Mouse (Mus musculus): ENCODE measurements around the gene Rprd1b. TPM values are rescaled to one million over a fixed set of nuclear protein-coding genes. Genes with fewer than 3 reads are reported as not detected.

Gene Rprd1b
- polyA plus RNA-seq, 1 experiment from 2014 or later, result 31.1 TPM

- DNase-seq (ENCODE audit: low spot score), result no peak
- no peaks in the 10 kb centered on the region for H3K4me1 ChIP-seq (ENCODE audit: control insufficient read depth, insufficient read depth, low read length)
- no peak overlapping the region for H3K27ac ChIP-seq (ENCODE audit: low read depth, low read length)
- H3K36me3 ChIP-seq (ENCODE audit: control insufficient read depth, insufficient read depth, low read length), result peaks cover 39% of the 10 kb centered on the region
- H3K4me3 ChIP-seq (ENCODE audit: low read depth, low read length), result no peak overlapping the region
- H3K4me2 ChIP-seq (ENCODE audit: low read length), result no peak overlapping the region
- no peak overlapping the region for H3K9ac ChIP-seq (ENCODE audit: low read length)
- ATAC-seq, result no peak
- H3K9me3 ChIP-seq (replicated peaks; ENCODE audit: control insufficient read depth, low read length), result no peaks in the 10 kb centered on the region
- WGBS, result 62% methylated on average over 7 of the region's 7 CpGs
- no peaks in the 10 kb centered on the region for H3K27me3 ChIP-seq (replicated peaks; ENCODE audit: control insufficient read depth, insufficient read depth, low read length)
Observed at GRCm38 (mm10) chr2:158078971-158079370, 50.7 kb downstream of the Rprd1b start.

- Histone ChIP-seq H3K9me3 (replicated peaks; ENCODE audit: control insufficient read depth, low read length) (no peaks in the 10 kb centered on the region), H3K27ac (ENCODE audit: low read depth, low read length) (no peak overlapping the region), H3K4me1 (ENCODE audit: control insufficient read depth, insufficient read depth, low read length) (no peaks in the 10 kb centered on the region), H3K9ac (ENCODE audit: low read length) (no peak overlapping the region), H3K36me3 (ENCODE audit: control insufficient read depth, insufficient read depth, low read length) (peaks cover 33% of the 10 kb centered on the region), H3K4me2 (ENCODE audit: low read length) (no peak overlapping the region), H3K27me3 (replicated peaks; ENCODE audit: control insufficient read depth, insufficient read depth, low read length) (no peaks in the 10 kb centered on the region), H3K4me3 (ENCODE audit: low read depth, low read length) (no peak overlapping the region)
- ATAC-seq (no peak), DNase-seq (ENCODE audit: low spot score) (no peak)
- 68% methylated on average over 9 of the region's 9 CpGs for WGBS
Observed at GRCm38 (mm10) chr2:158079843-158080395, 51.6 kb downstream of the Rprd1b start.

- no peak overlapping the region for H3K27ac ChIP-seq (ENCODE audit: low read depth, low read length)
- no peak overlapping the region for H3K9ac ChIP-seq (ENCODE audit: low read length)
- H3K27me3 ChIP-seq (replicated peaks; ENCODE audit: control insufficient read depth, insufficient read depth, low read length), result no peaks in the 10 kb centered on the region
- 96% methylated on average over 9 of the region's 9 CpGs for WGBS
- H3K4me3 ChIP-seq (ENCODE audit: low read depth, low read length), result no peak overlapping the region
- no peaks in the 10 kb centered on the region for H3K9me3 ChIP-seq (replicated peaks; ENCODE audit: control insufficient read depth, low read length)
- ATAC-seq (no peak), DNase-seq (ENCODE audit: low spot score) (no peak)
- H3K4me1 ChIP-seq (ENCODE audit: control insufficient read depth, insufficient read depth, low read length), result no peaks in the 10 kb centered on the region
- H3K4me2 ChIP-seq (ENCODE audit: low read length), result no peak overlapping the region
- H3K36me3 ChIP-seq (ENCODE audit: control insufficient read depth, insufficient read depth, low read length), result peaks cover 25% of the 10 kb centered on the region
Observed at GRCm38 (mm10) chr2:158080622-158081241, 52.4 kb downstream of the Rprd1b start.

GRCm38 (mm10) chr2:158084486-158084885 lies 56.2 kb downstream of the Rprd1b start:
- Histone ChIP-seq H3K4me3 (ENCODE audit: low read depth, low read length) (no peak overlapping the region), H3K9ac (ENCODE audit: low read length) (no peak overlapping the region), H3K27ac (ENCODE audit: low read depth, low read length) (no peak overlapping the region), H3K27me3 (replicated peaks; ENCODE audit: control insufficient read depth, insufficient read depth, low read length) (no peaks in the 10 kb centered on the region), H3K9me3 (replicated peaks; ENCODE audit: control insufficient read depth, low read length) (no peaks in the 10 kb centered on the region), H3K4me1 (ENCODE audit: control insufficient read depth, insufficient read depth, low read length) (no peaks in the 10 kb centered on the region), H3K4me2 (ENCODE audit: low read length) (no peak overlapping the region), H3K36me3 (ENCODE audit: control insufficient read depth, insufficient read depth, low read length) (no peaks in the 10 kb centered on the region)
- WGBS, result 59% methylated on average over 8 of the region's 8 CpGs
- no peak for DNase-seq (ENCODE audit: low spot score)
- ATAC-seq, result no peak

DNA sequence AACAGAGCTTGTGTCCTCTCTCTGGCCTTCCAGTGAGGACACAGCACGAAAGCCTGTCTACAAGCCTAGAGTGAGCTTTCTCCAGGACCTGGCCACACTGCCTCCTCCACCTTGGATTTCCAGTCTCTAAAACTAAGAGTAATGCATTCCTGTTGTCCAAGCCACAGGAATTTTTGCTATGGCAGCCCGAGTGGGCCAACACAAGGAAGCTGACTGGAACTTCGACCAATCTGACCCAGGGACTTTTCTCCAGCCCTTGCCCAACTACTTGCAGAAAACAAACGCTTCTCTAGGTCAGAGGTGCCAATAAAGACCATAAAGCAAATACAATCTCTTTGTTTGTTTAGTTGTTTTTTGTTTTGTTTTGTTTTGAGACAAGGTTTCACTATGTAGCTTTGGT lies 61.8 kb downstream of the Rprd1b start:
- H3K9me3 ChIP-seq (replicated peaks; ENCODE audit: control insufficient read depth, low read length), result no peaks in the 10 kb centered on the region
- no peaks in the 10 kb centered on the region for H3K27me3 ChIP-seq (replicated peaks; ENCODE audit: control insufficient read depth, insufficient read depth, low read length)
- no peak overlapping the region for H3K27ac ChIP-seq (ENCODE audit: low read depth, low read length)
- WGBS, result 95% methylated on average over 4 of the region's 4 CpGs
- H3K4me2 ChIP-seq (ENCODE audit: low read length), result no peak overlapping the region
- no peak for ATAC-seq
- DNase-seq (ENCODE audit: low spot score), result no peak
- no peak overlapping the region for H3K4me3 ChIP-seq (ENCODE audit: low read depth, low read length)
- no peaks in the 10 kb centered on the region for H3K4me1 ChIP-seq (ENCODE audit: control insufficient read depth, insufficient read depth, low read length)
- no peak overlapping the region for H3K9ac ChIP-seq (ENCODE audit: low read length)
- H3K36me3 ChIP-seq (ENCODE audit: control insufficient read depth, insufficient read depth, low read length), result no peaks in the 10 kb centered on the region

GRCm38 (mm10) chr2:158093345-158093744 lies 65.0 kb downstream of the Rprd1b start:
- 56% methylated on average over 5 of the region's 5 CpGs for WGBS
- Histone ChIP-seq H3K9me3 (replicated peaks; ENCODE audit: control insufficient read depth, low read length) (no peaks in the 10 kb centered on the region), H3K4me3 (ENCODE audit: low read depth, low read length) (no peak overlapping the region), H3K36me3 (ENCODE audit: control insufficient read depth, insufficient read depth, low read length) (no peaks in the 10 kb centered on the region), H3K27me3 (replicated peaks; ENCODE audit: control insufficient read depth, insufficient read depth, low read length) (no peaks in the 10 kb centered on the region), H3K27ac (ENCODE audit: low read depth, low read length) (no peak overlapping the region), H3K4me2 (ENCODE audit: low read length) (no peak overlapping the region), H3K9ac (ENCODE audit: low read length) (no peak overlapping the region), H3K4me1 (ENCODE audit: control insufficient read depth, insufficient read depth, low read length) (no peaks in the 10 kb centered on the region)
- no peak for ATAC-seq
- no peak for DNase-seq (ENCODE audit: low spot score)

GRCm38 (mm10) chr2:158094300-158094699 lies 66.0 kb downstream of the Rprd1b start:
- no peak overlapping the region for H3K4me3 ChIP-seq (ENCODE audit: low read depth, low read length)
- 86% methylated on average over 7 of the region's 7 CpGs for WGBS
- H3K4me2 ChIP-seq (ENCODE audit: low read length), result no peak overlapping the region
- no peak overlapping the region for H3K27ac ChIP-seq (ENCODE audit: low read depth, low read length)
- H3K27me3 ChIP-seq (replicated peaks; ENCODE audit: control insufficient read depth, insufficient read depth, low read length), result no peaks in the 10 kb centered on the region
- H3K4me1 ChIP-seq (ENCODE audit: control insufficient read depth, insufficient read depth, low read length), result no peaks in the 10 kb centered on the region
- H3K9me3 ChIP-seq (replicated peaks; ENCODE audit: control insufficient read depth, low read length), result no peaks in the 10 kb centered on the region
- ATAC-seq (no peak), DNase-seq (ENCODE audit: low spot score) (no peak)
- H3K9ac ChIP-seq (ENCODE audit: low read length), result no peak overlapping the region
- no peaks in the 10 kb centered on the region for H3K36me3 ChIP-seq (ENCODE audit: control insufficient read depth, insufficient read depth, low read length)

- ATAC-seq (no peak), DNase-seq (ENCODE audit: low spot score) (no peak)
- Histone ChIP-seq H3K4me1 (ENCODE audit: control insufficient read depth, insufficient read depth, low read length) (no peaks in the 10 kb centered on the region), H3K27ac (ENCODE audit: low read depth, low read length) (no peak overlapping the region), H3K9me3 (replicated peaks; ENCODE audit: control insufficient read depth, low read length) (no peaks in the 10 kb centered on the region), H3K9ac (ENCODE audit: low read length) (no peak overlapping the region), H3K36me3 (ENCODE audit: control insufficient read depth, insufficient read depth, low read length) (no peaks in the 10 kb centered on the region), H3K4me2 (ENCODE audit: low read length) (no peak overlapping the region), H3K27me3 (replicated peaks; ENCODE audit: control insufficient read depth, insufficient read depth, low read length) (no peaks in the 10 kb centered on the region), H3K4me3 (ENCODE audit: low read depth, low read length) (no peak overlapping the region)
- 94% methylated on average over 5 of the region's 5 CpGs for WGBS
Observed at GRCm38 (mm10) chr2:158094846-158095245, 66.5 kb downstream of the Rprd1b start.

GRCm38 (mm10) chr2:158097071-158097470 lies 68.8 kb downstream of the Rprd1b start:
- Histone ChIP-seq H3K27ac (ENCODE audit: low read depth, low read length) (no peak overlapping the region), H3K9me3 (replicated peaks; ENCODE audit: control insufficient read depth, low read length) (no peaks in the 10 kb centered on the region), H3K4me1 (ENCODE audit: control insufficient read depth, insufficient read depth, low read length) (no peaks in the 10 kb centered on the region), H3K4me3 (ENCODE audit: low read depth, low read length) (no peak overlapping the region), H3K4me2 (ENCODE audit: low read length) (no peak overlapping the region), H3K9ac (ENCODE audit: low read length) (no peak overlapping the region), H3K27me3 (replicated peaks; ENCODE audit: control insufficient read depth, insufficient read depth, low read length) (no peaks in the 10 kb centered on the region), H3K36me3 (ENCODE audit: control insufficient read depth, insufficient read depth, low read length) (no peaks in the 10 kb centered on the region)
- ATAC-seq (no peak), DNase-seq (ENCODE audit: low spot score) (no peak)
- 93% methylated on average over 5 of the region's 5 CpGs for WGBS

Data from forebrain, embryonic 14.5 days (tissue).